Mouse (Mus musculus) midbrain, embryonic 12.5 days (tissue): ENCODE data around the gene Anks1b. TPM values are rescaled to one million over a fixed set of nuclear protein-coding genes. Genes with fewer than 3 reads are reported as not detected.
A peak's percentile ranks its signal among the peaks of the same experiment; 100 is the strongest.

Experiments
- ATAC-seq: fragments of 200-750 bp; cut with Nextera tagmentation; 2 replicates; pipeline ENCODE4 v1.8.0; 2017; ENCODE audit warnings: low read depth, moderate TSS enrichment, moderate library complexity; ENCODE audit not compliant: low FRiP score
- H3K27ac ChIP-seq: fragments of 300-500 bp; sonication (generic); replicated peaks from 2 replicates; pipeline ENCODE4 v1.5.1; 2016; ENCODE audit warnings: mild to moderate bottlenecking
- H3K27me3 ChIP-seq: fragments of 300-500 bp; sonication (generic); 2 replicates; pipeline ENCODE4 v1.6.1; 2016; ENCODE audit warnings: mild to moderate bottlenecking
- H3K36me3 ChIP-seq: fragments of 300-500 bp; sonication (generic); 2 replicates; pipeline ENCODE4 v1.6.1; 2016
- H3K4me1 ChIP-seq: fragments of 300-500 bp; sonication (generic); 2 replicates; pipeline ENCODE4 v1.6.1; 2016
- H3K4me2 ChIP-seq: fragments of 300-500 bp; sonication (generic); replicated peaks from 2 replicates; pipeline ENCODE4 v1.6.1; 2016; ENCODE audit warnings: mild to moderate bottlenecking, moderate library complexity
- H3K4me3 ChIP-seq: fragments of 300-500 bp; sonication (generic); 2 replicates; pipeline ENCODE4 v1.5.1; 2016; ENCODE audit warnings: mild to moderate bottlenecking
- H3K9ac ChIP-seq: fragments of 300-500 bp; sonication (generic); replicated peaks from 2 replicates; pipeline ENCODE4 v1.6.1; 2016; ENCODE audit warnings: mild to moderate bottlenecking, moderate library complexity
- H3K9me3 ChIP-seq: fragments of 300-500 bp; sonication (generic); 2 replicates; pipeline ENCODE4 v1.6.1; 2016; ENCODE audit warnings: mild to moderate bottlenecking
- WGBS: fragments of 180-500 bp; shearing (Covaris S2); methylation state at CpG from one replicate; pipeline ENCODE4 v1.1.7; 2016; 5-methylcytosine and 5-hydroxymethylcytosine counted together
- polyA plus RNA-seq: library from polyadenylated mRNA; unstranded; fragments of >200 nt; fragmentation: Nextera tagmentation; extraction: Ambion mirVana; gene quantifications from 2 replicates; pipeline ENCODE4 v1.2.1, GENCODE M21; 2016

The Anks1b gene
- polyA plus RNA-seq, 1 experiment from 2014 or later = 11.9 TPM

GRCm38 (mm10) chr10:90657416-90658120 lies 784.3 kb downstream of the Anks1b start:
- Histone ChIP-seq H3K36me3 (no peaks in the 10 kb centered on the region), H3K4me2 (no peak overlapping the region), H3K4me1 (no peaks in the 10 kb centered on the region), H3K27me3 (no peaks in the 10 kb centered on the region), H3K27ac (no peak overlapping the region), H3K9ac (no peak overlapping the region), H3K4me3 (no peak overlapping the region), H3K9me3 (no peaks in the 10 kb centered on the region)
- ATAC-seq = no peak
- 73% methylated on average over 7 of the region's 7 CpGs for WGBS

GRCm38 (mm10) chr10:90666746-90667145 lies 793.4 kb downstream of the Anks1b start:
- Histone ChIP-seq H3K4me3 (no peak overlapping the region), H3K36me3 (no peaks in the 10 kb centered on the region), H3K27me3 (no peaks in the 10 kb centered on the region), H3K9ac (no peak overlapping the region), H3K27ac (no peak overlapping the region), H3K4me2 (no peak overlapping the region), H3K4me1 (no peaks in the 10 kb centered on the region), H3K9me3 (no peaks in the 10 kb centered on the region)
- ATAC-seq = no peak
- WGBS = 98% methylated on average over 2 of the region's 2 CpGs

DNA sequence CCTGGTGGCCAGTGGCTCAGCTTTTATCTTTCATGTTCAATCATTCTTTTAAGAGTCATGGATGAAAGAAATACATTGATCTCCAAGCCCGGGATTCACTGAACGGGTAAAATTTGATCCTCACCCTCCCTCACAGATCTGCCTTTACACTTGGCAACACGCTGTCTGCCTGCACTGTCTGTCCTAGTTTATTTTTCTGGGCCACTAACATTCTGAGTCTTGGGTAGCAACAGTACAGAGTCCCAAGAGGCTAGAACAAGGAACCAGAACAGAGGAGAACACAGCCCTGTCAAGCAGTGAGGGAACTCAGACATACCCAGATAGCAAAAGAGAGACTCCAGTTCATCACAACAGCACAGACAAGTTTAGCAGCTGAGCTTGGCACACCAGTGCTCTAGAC lies 797.0 kb downstream of the Anks1b start:
- ATAC-seq = no peak
- Histone ChIP-seq H3K36me3 (no peaks in the 10 kb centered on the region), H3K9me3 (no peaks in the 10 kb centered on the region), H3K4me3 (no peak overlapping the region), H3K27me3 (no peaks in the 10 kb centered on the region), H3K27ac (no peak overlapping the region), H3K4me2 (no peak overlapping the region), H3K9ac (no peak overlapping the region), H3K4me1 (no peaks in the 10 kb centered on the region)
- 89% methylated on average over 3 of the region's 3 CpGs for WGBS

- no peaks in the 10 kb centered on the region for H3K27me3 ChIP-seq
- H3K9me3 ChIP-seq = no peaks in the 10 kb centered on the region
- H3K4me3 ChIP-seq = no peak overlapping the region
- H3K36me3 ChIP-seq = no peaks in the 10 kb centered on the region
- no peak overlapping the region for H3K4me2 ChIP-seq
- no peak for ATAC-seq
- no peaks in the 10 kb centered on the region for H3K4me1 ChIP-seq
- 91% methylated on average over 3 of the region's 3 CpGs for WGBS
- H3K9ac ChIP-seq = no peak overlapping the region
- H3K27ac ChIP-seq = no peak overlapping the region
Measured at GRCm38 (mm10) chr10:90672135-90672534, 798.8 kb downstream of the Anks1b start.

- ATAC-seq = no peak
- Histone ChIP-seq H3K36me3 (no peaks in the 10 kb centered on the region), H3K27ac (no peak overlapping the region), H3K27me3 (no peaks in the 10 kb centered on the region), H3K9ac (no peak overlapping the region), H3K4me3 (no peak overlapping the region), H3K9me3 (no peaks in the 10 kb centered on the region), H3K4me2 (no peak overlapping the region), H3K4me1 (no peaks in the 10 kb centered on the region)
- 84% methylated on average over 10 of the region's 10 CpGs for WGBS
Measured at GRCm38 (mm10) chr10:90674362-90674761, 801.1 kb downstream of the Anks1b start.

- H3K27ac ChIP-seq = no peak overlapping the region
- no peaks in the 10 kb centered on the region for H3K36me3 ChIP-seq
- no peak for ATAC-seq
- H3K9me3 ChIP-seq = no peaks in the 10 kb centered on the region
- no peak overlapping the region for H3K9ac ChIP-seq
- H3K4me3 ChIP-seq = no peak overlapping the region
- H3K4me2 ChIP-seq = no peak overlapping the region
- no peaks in the 10 kb centered on the region for H3K4me1 ChIP-seq
- no peaks in the 10 kb centered on the region for H3K27me3 ChIP-seq
- 84% methylated on average over 3 of the region's 3 CpGs for WGBS
Measured at GRCm38 (mm10) chr10:90677421-90677820, 804.1 kb downstream of the Anks1b start.

GRCm38 (mm10) chr10:90679713-90680470 lies 806.6 kb downstream of the Anks1b start:
- ATAC-seq = no peak
- Histone ChIP-seq H3K36me3 (no peaks in the 10 kb centered on the region), H3K4me2 (no peak overlapping the region), H3K4me1 (no peaks in the 10 kb centered on the region), H3K4me3 (no peak overlapping the region), H3K9ac (no peak overlapping the region), H3K9me3 (no peaks in the 10 kb centered on the region), H3K27me3 (no peaks in the 10 kb centered on the region), H3K27ac (no peak overlapping the region)
- WGBS = 81% methylated on average over 10 of the region's 10 CpGs

GRCm38 (mm10) chr10:90683813-90684212 lies 810.5 kb downstream of the Anks1b start:
- no peak overlapping the region for H3K27ac ChIP-seq
- no peaks in the 10 kb centered on the region for H3K36me3 ChIP-seq
- no peak overlapping the region for H3K4me2 ChIP-seq
- ATAC-seq = no peak
- H3K9me3 ChIP-seq = no peaks in the 10 kb centered on the region
- WGBS = 67% methylated on average over 3 of the region's 3 CpGs
- H3K4me3 ChIP-seq = no peak overlapping the region
- no peaks in the 10 kb centered on the region for H3K4me1 ChIP-seq
- no peak overlapping the region for H3K9ac ChIP-seq
- no peaks in the 10 kb centered on the region for H3K27me3 ChIP-seq

DNA sequence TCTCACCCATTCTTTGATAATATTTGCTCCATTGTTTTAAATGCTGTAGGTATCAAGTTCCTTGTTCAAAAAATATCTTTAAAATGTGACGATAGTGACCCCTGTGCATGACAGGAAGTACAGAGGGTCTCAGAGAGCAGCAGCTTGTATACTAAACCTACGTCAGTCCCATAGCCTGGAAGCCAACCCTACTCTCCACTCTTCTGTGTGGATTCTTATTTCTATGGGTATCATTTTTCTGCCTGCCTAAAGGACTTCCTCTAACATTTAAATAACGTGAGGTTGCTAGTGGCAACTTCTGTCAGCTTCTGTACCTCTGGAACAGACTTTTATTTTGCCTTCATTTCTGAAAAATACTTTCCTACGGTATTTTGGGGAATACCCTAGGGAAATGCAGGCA lies 812.1 kb downstream of the Anks1b start:
- ATAC-seq = no peak
- no peak overlapping the region for H3K4me3 ChIP-seq
- no peak overlapping the region for H3K4me2 ChIP-seq
- 83% methylated on average over 4 of the region's 4 CpGs for WGBS
- H3K27me3 ChIP-seq = no peaks in the 10 kb centered on the region
- no peaks in the 10 kb centered on the region for H3K36me3 ChIP-seq
- no peaks in the 10 kb centered on the region for H3K9me3 ChIP-seq
- H3K27ac ChIP-seq = no peak overlapping the region
- no peak overlapping the region for H3K9ac ChIP-seq
- H3K4me1 ChIP-seq = no peaks in the 10 kb centered on the region

- no peak overlapping the region for H3K4me3 ChIP-seq
- H3K27ac ChIP-seq = no peak overlapping the region
- H3K27me3 ChIP-seq = no peaks in the 10 kb centered on the region
- no peaks in the 10 kb centered on the region for H3K4me1 ChIP-seq
- ATAC-seq = no peak
- no peak overlapping the region for H3K4me2 ChIP-seq
- H3K9ac ChIP-seq = no peak overlapping the region
- H3K9me3 ChIP-seq = no peaks in the 10 kb centered on the region
- no peaks in the 10 kb centered on the region for H3K36me3 ChIP-seq
- 94% methylated on average over 5 of the region's 5 CpGs for WGBS
Measured at GRCm38 (mm10) chr10:90688153-90688552, 814.8 kb downstream of the Anks1b start.

GRCm38 (mm10) chr10:90688696-90689252 lies 815.5 kb downstream of the Anks1b start:
- WGBS = 73% methylated on average over 13 of the region's 13 CpGs
- ATAC-seq = no peak

GRCm38 (mm10) chr10:90689854-90690513 lies 816.7 kb downstream of the Anks1b start:
- peak; percentile 47; the same call in 1 of the 2 replicates for ATAC-seq
- Histone ChIP-seq H3K4me3 (no peak overlapping the region), H3K4me1 (no peaks in the 10 kb centered on the region), H3K4me2 (no peak overlapping the region), H3K9ac (no peak overlapping the region), H3K9me3 (no peaks in the 10 kb centered on the region), H3K27me3 (no peaks in the 10 kb centered on the region), H3K36me3 (no peaks in the 10 kb centered on the region), H3K27ac (no peak overlapping the region)
- WGBS = 57% methylated on average over 11 of the region's 11 CpGs

More at GRCm38 (mm10) chr10:90688696-90689252, 815.5 kb downstream of the Anks1b start:
- H3K4me1 ChIP-seq = no peaks in the 10 kb centered on the region
- no peak overlapping the region for H3K4me2 ChIP-seq
- no peak overlapping the region for H3K27ac ChIP-seq
- no peaks in the 10 kb centered on the region for H3K9me3 ChIP-seq
- H3K27me3 ChIP-seq = no peaks in the 10 kb centered on the region
- no peaks in the 10 kb centered on the region for H3K36me3 ChIP-seq
- no peak overlapping the region for H3K4me3 ChIP-seq
- no peak overlapping the region for H3K9ac ChIP-seq
